Mouse (Mus musculus) gastrocnemius, postnatal 36 days (tissue): ENCODE results near the gene Ppp1r14b. TPM values are rescaled to one million over a fixed set of nuclear protein-coding genes. Genes with fewer than 3 reads are reported as not detected.

Experiments
- DNase-seq, 2 experiments: peaks; one replicate each; pipeline ENCODE4 v3.0.0; 2022
- intact Hi-C: fragments of 180-260 bp; cut with DNase I; formaldehyde crosslinking; loops from one replicate; pipeline ENCODE4 v1.15.1; 2025
- total RNA-seq, 2 experiments: library from RNA; stranded (reverse); gene quantifications; 2 replicates each; pipeline ENCODE4 v1.2.3; 2021

Gene Ppp1r14b
- total RNA-seq, 2 experiments from 2014 or later, result 105 to 128 TPM

GRCm38 (mm10) chr19:6941372-6942248 is 33.2 kb upstream of the Ppp1r14b start, which contains the start of gene Bad:
TSS of gene Bad (plus strand) at chr19:6941861.
- DNase-seq, result peak; percentile 92 to 96
- intact Hi-C loops, result loop anchor here (2.0 kb wide), 1 partner anchor 13 kb away; no protein-coding TSS in a partner anchor

- intact Hi-C loops, result no loop called here
- peak; percentile 92 to 95 for DNase-seq
These were observed 32.5 kb upstream of the Ppp1r14b start, which contains the start of gene Gpr137 for GRCm38 (mm10) chr19:6942249-6942691. TSS of gene Gpr137 (minus strand) at chr19:6942480.

- DNase-seq, result no peak
- intact Hi-C loops, result no loop called here
These were observed 32.0 kb upstream of the Ppp1r14b start for GRCm38 (mm10) chr19:6942764-6943163.

- intact Hi-C loops, result no loop called here
- no peak for DNase-seq
These were observed 31.1 kb upstream of the Ppp1r14b start for GRCm38 (mm10) chr19:6943709-6944108.

- intact Hi-C loops, result loop anchor here (5.0 kb wide), 1 partner anchor 700 kb away; no protein-coding TSS in a partner anchor
- DNase-seq, result no peak
These were observed 27.0 kb upstream of the Ppp1r14b start for GRCm38 (mm10) chr19:6947742-6948141.

GRCm38 (mm10) chr19:6948186-6948585 is 26.6 kb upstream of the Ppp1r14b start:
- intact Hi-C loops, result loop anchor here (5.0 kb wide), 1 partner anchor 701 kb away; no protein-coding TSS in a partner anchor
- DNase-seq, result no peak

- DNase-seq, result no peak
- intact Hi-C loops, result loop anchor here (5.0 kb wide), 1 partner anchor 702 kb away; no protein-coding TSS in a partner anchor
These were observed 25.2 kb upstream of the Ppp1r14b start for GRCm38 (mm10) chr19:6949532-6949931.

GRCm38 (mm10) chr19:6949951-6950350 is 24.8 kb upstream of the Ppp1r14b start:
- intact Hi-C loops, result loop anchor here (5.0 kb wide), 1 partner anchor 703 kb away; no protein-coding TSS in a partner anchor

GRCm38 (mm10) chr19:6950613-6951153 is 24.1 kb upstream of the Ppp1r14b start:
- intact Hi-C loops, result no loop called here
- DNase-seq, result peak in 1 of 2 experiments; percentile 52

More at GRCm38 (mm10) chr19:6949951-6950350, 24.8 kb upstream of the Ppp1r14b start:
- no peak for DNase-seq

GRCm38 (mm10) chr19:6951381-6951968 is 23.3 kb upstream of the Ppp1r14b start:
- peak; percentile 92 to 93 for DNase-seq
- intact Hi-C loops, result no loop called here

- peak; percentile 79 to 87 for DNase-seq
- intact Hi-C loops, result no loop called here
These were observed 22.6 kb upstream of the Ppp1r14b start for GRCm38 (mm10) chr19:6951994-6952711.

- DNase-seq, result no peak
- intact Hi-C loops, result no loop called here
These were observed 22.1 kb upstream of the Ppp1r14b start for GRCm38 (mm10) chr19:6952712-6953037.

GRCm38 (mm10) chr19:6954046-6954445 is 20.7 kb upstream of the Ppp1r14b start:
- DNase-seq, result no peak
- intact Hi-C loops, result loop anchor here (2.0 kb wide), 1 partner anchor 13 kb away; the partner anchor contains the start of gene Bad

- intact Hi-C loops, result loop anchor here (2.0 kb wide), 1 partner anchor 15 kb away; the partner anchor contains the start of gene Bad
These were observed 19.3 kb upstream of the Ppp1r14b start for GRCm38 (mm10) chr19:6955424-6955823.

GRCm38 (mm10) chr19:6956461-6956860 is 18.3 kb upstream of the Ppp1r14b start:
- DNase-seq, result no peak
- intact Hi-C loops, result no loop called here

More at GRCm38 (mm10) chr19:6955424-6955823, 19.3 kb upstream of the Ppp1r14b start:
- no peak for DNase-seq

- DNase-seq, result no peak
- intact Hi-C loops, result loop anchor here (2.0 kb wide), 1 partner anchor 44 kb away; the partner anchor contains the start of gene Catsperz
These were observed 6.1 kb upstream of the Ppp1r14b start for GRCm38 (mm10) chr19:6968491-6969271.

GRCm38 (mm10) chr19:6969291-6969664 is 5.5 kb upstream of the Ppp1r14b start:
- intact Hi-C loops, result loop anchor here (2.0 kb wide), 1 partner anchor 44 kb away; the partner anchor contains the start of gene Catsperz
- no peak for DNase-seq

- intact Hi-C loops, result loop anchor here (2.0 kb wide), 1 partner anchor 45 kb away; the partner anchor contains the start of gene Catsperz
- peak; percentile 69 to 78 for DNase-seq
These were observed 4.9 kb upstream of the Ppp1r14b start for GRCm38 (mm10) chr19:6969665-6970381.
